Mouse (Mus musculus) neural tube, embryonic 13.5 days (tissue): ENCODE measurements around the gene Cep112. TPM values are rescaled to one million over a fixed set of nuclear protein-coding genes. Genes with fewer than 3 reads are reported as not detected.

Experiments used
- ATAC-seq: fragments of 200-750 bp; cut with Nextera tagmentation; 2 replicates; pipeline ENCODE4 v1.8.0; 2017; ENCODE audit warnings: low read depth, mild to moderate bottlenecking, moderate TSS enrichment, moderate library complexity
- H3K27ac ChIP-seq: fragments of 300-500 bp; sonication (generic); replicated peaks from 2 replicates; pipeline ENCODE4 v1.5.1; 2015; ENCODE audit warnings: moderate library complexity, mild to moderate bottlenecking, inconsistent platforms
- H3K27me3 ChIP-seq: fragments of 300-500 bp; sonication (generic); 2 replicates; pipeline ENCODE4 v1.6.1; 2015; ENCODE audit warnings: mild to moderate bottlenecking, inconsistent platforms
- H3K36me3 ChIP-seq: fragments of 300-500 bp; sonication (generic); 2 replicates; pipeline ENCODE4 v1.6.1; 2015; ENCODE audit warnings: mild to moderate bottlenecking, inconsistent platforms
- H3K4me1 ChIP-seq: fragments of 300-500 bp; sonication (generic); replicated peaks from 2 replicates; pipeline ENCODE4 v1.6.1; 2015; ENCODE audit warnings: inconsistent platforms
- H3K4me2 ChIP-seq: fragments of 300-500 bp; sonication (generic); 2 replicates; pipeline ENCODE4 v1.6.1; 2015; ENCODE audit warnings: inconsistent platforms, mild to moderate bottlenecking, moderate library complexity
- H3K4me3 ChIP-seq: fragments of 300-500 bp; sonication (generic); 2 replicates; pipeline ENCODE4 v1.5.1; 2015; ENCODE audit warnings: mild to moderate bottlenecking, inconsistent platforms
- H3K9ac ChIP-seq: fragments of 300-500 bp; sonication (generic); 2 replicates; pipeline ENCODE4 v1.6.1; 2015; ENCODE audit warnings: moderate library complexity, mild to moderate bottlenecking, inconsistent platforms
- H3K9me3 ChIP-seq: fragments of 300-500 bp; sonication (generic); 2 replicates; pipeline ENCODE4 v1.6.1; 2016; ENCODE audit warnings: inconsistent platforms
- WGBS: fragments of 180-500 bp; shearing (Covaris S2); methylation state at CpG from one replicate; pipeline ENCODE4 v1.1.7; 2015; 5-methylcytosine and 5-hydroxymethylcytosine counted together
- polyA plus RNA-seq: library from polyadenylated mRNA; unstranded; fragments of >200 nt; fragmentation: Nextera tagmentation; extraction: Ambion mirVana; gene quantifications from 2 replicates; pipeline ENCODE4 v1.2.1, GENCODE M21; 2015

Gene Cep112
- polyA plus RNA-seq, 1 experiment from 2014 or later: 6.1 TPM

DNA sequence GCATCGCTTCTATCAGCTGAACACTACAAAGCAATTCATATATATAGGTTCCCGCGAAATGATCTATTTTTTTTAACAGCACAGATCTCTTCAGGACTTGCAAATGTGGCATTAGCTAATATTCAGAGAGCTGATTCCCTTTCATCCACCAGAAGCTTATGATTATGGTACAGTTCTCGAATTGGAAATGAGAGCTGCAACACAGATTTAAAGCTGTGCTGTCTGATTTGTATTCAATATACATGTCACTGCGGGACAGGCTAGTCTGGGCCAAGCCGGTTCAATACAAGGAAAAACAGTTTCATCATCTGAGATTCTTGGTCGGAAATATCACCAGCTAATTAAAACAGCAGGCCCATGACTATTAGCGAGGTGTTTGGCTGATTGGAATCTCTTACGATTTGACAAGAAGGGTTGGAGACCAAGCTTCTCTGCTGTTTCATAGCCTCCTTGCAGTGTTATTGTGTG lies 196.5 kb downstream of the Cep112 start:
- H3K4me1 ChIP-seq: peaks cover 16% of the 10 kb centered on the region
- peaks cover 3% of the 10 kb centered on the region; the same call in 1 of the 2 replicates for H3K9me3 ChIP-seq
- WGBS: 74% methylated on average over 9 of the region's 9 CpGs
- H3K4me2 ChIP-seq: no peak overlapping the region
- ATAC-seq: no peak
- no peaks in the 10 kb centered on the region for H3K27me3 ChIP-seq
- H3K4me3 ChIP-seq: no peak overlapping the region
- no peaks in the 10 kb centered on the region for H3K36me3 ChIP-seq
- no peak overlapping the region for H3K9ac ChIP-seq
- peak overlapping the region; percentile 59; the same call in 1 of the 2 replicates for H3K27ac ChIP-seq

DNA sequence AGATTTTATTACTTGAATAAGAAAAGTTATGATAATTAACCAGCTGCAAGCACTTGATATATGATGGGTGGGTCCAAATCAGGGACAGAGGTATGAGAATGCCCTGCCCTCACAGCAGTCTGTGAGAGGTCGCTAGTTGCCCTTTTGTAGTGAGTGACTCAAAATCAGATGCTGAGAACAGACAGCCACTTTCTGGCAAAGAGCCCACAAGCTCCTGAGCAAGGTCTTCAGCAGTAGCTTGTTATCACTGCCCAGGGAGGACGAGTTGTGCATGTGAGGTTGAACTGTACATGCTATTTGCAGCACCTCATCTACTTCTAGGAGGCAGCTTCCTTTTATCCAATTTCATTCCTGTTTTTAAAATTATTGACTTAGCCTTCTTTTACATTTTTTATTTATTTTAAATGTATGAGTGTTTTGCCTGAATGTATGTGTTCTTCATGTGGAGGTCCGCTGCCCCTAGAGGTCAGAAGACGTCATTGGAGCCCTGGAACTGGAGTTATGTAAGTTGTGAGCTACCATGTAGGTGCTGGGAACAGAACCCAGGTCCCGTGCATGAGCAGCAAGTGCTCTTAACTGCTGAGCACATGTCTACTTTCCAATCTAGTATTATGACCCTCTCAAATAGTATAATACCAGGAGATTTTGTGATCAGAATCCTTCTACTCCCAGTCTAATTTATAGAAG lies 200.7 kb downstream of the Cep112 start:
- Histone ChIP-seq H3K36me3 (no peaks in the 10 kb centered on the region), H3K4me2 (no peak overlapping the region), H3K27me3 (no peaks in the 10 kb centered on the region), H3K9me3 (peaks cover 3% of the 10 kb centered on the region; the same call in 1 of the 2 replicates), H3K27ac (no peak overlapping the region), H3K9ac (no peak overlapping the region), H3K4me3 (no peak overlapping the region), H3K4me1 (peaks cover 9% of the 10 kb centered on the region)
- no peak for ATAC-seq
- WGBS: 82% methylated on average over 5 of the region's 5 CpGs

DNA sequence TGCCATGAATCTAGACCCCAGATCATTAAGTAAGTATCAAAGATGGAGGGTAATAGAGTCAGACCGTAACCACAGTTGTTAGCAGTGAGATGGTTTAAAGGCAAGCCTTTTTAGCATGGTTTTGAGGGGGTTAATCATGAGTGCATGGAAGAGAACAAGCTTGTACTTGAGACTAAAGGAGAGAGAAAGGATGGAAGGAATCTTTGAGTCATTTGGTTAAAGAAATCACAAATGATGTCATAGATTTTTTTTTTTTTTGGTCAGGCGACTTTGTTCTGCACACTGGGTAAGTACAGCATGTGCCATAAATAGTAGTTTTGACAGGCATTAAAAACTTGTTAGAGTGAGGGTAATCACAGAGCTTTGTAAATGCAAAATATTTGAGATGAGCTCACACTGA lies 212.8 kb downstream of the Cep112 start:
- Histone ChIP-seq H3K36me3 (no peaks in the 10 kb centered on the region), H3K9ac (no peak overlapping the region), H3K9me3 (no peaks in the 10 kb centered on the region), H3K4me1 (no peaks in the 10 kb centered on the region), H3K27ac (no peak overlapping the region), H3K27me3 (no peaks in the 10 kb centered on the region), H3K4me2 (no peak overlapping the region), H3K4me3 (no peak overlapping the region)
- WGBS: 78% methylated on average over 2 of the region's 2 CpGs
- ATAC-seq: no peak

GRCm38 (mm10) chr11:108655574-108655973 lies 230.6 kb downstream of the Cep112 start:
- Histone ChIP-seq H3K4me3 (no peak overlapping the region), H3K4me1 (no peaks in the 10 kb centered on the region), H3K9me3 (no peaks in the 10 kb centered on the region; the same call in 1 of the 2 replicates), H3K36me3 (no peaks in the 10 kb centered on the region), H3K27me3 (no peaks in the 10 kb centered on the region), H3K9ac (no peak overlapping the region), H3K4me2 (no peak overlapping the region), H3K27ac (no peak overlapping the region)
- WGBS: 83% methylated on average over 2 of the region's 2 CpGs
- no peak for ATAC-seq

- Histone ChIP-seq H3K9me3 (no peaks in the 10 kb centered on the region), H3K27ac (no peak overlapping the region), H3K4me1 (no peaks in the 10 kb centered on the region), H3K36me3 (no peaks in the 10 kb centered on the region), H3K27me3 (no peaks in the 10 kb centered on the region), H3K4me2 (no peak overlapping the region), H3K9ac (no peak overlapping the region), H3K4me3 (no peak overlapping the region)
- no peak for ATAC-seq
- WGBS: 95% methylated on average over 3 of the region's 3 CpGs
These were observed 257.0 kb downstream of the Cep112 start for GRCm38 (mm10) chr11:108682014-108682413.

- no peaks in the 10 kb centered on the region for H3K4me1 ChIP-seq
- H3K27me3 ChIP-seq: no peaks in the 10 kb centered on the region
- no peak overlapping the region for H3K4me2 ChIP-seq
- WGBS: 82% methylated on average over 4 of the region's 4 CpGs
- no peak overlapping the region for H3K27ac ChIP-seq
- ATAC-seq: no peak
- no peaks in the 10 kb centered on the region for H3K9me3 ChIP-seq
- no peaks in the 10 kb centered on the region for H3K36me3 ChIP-seq
- H3K4me3 ChIP-seq: no peak overlapping the region
- H3K9ac ChIP-seq: no peak overlapping the region
These were observed 271.6 kb downstream of the Cep112 start for GRCm38 (mm10) chr11:108696563-108696962.

- H3K27me3 ChIP-seq: no peaks in the 10 kb centered on the region
- H3K9me3 ChIP-seq: no peaks in the 10 kb centered on the region
- H3K9ac ChIP-seq: no peak overlapping the region
- 0 out of 2 replicates have a peak overlapping the region, but pooled peaks have one; percentile 33 for H3K27ac ChIP-seq
- H3K4me3 ChIP-seq: no peak overlapping the region
- no peak overlapping the region for H3K4me2 ChIP-seq
- 0 out of 2 replicates have a peak, but pooled peaks have one; percentile 56 for ATAC-seq
- H3K36me3 ChIP-seq: no peaks in the 10 kb centered on the region
- H3K4me1 ChIP-seq: peaks cover 12% of the 10 kb centered on the region
- 41% methylated on average over 7 of the region's 7 CpGs for WGBS
These were observed 327.3 kb downstream of the Cep112 start for GRCm38 (mm10) chr11:108752301-108752700.

GRCm38 (mm10) chr11:108752765-108753164 lies 327.8 kb downstream of the Cep112 start:
- 92% methylated on average over 2 of the region's 2 CpGs for WGBS
- no peaks in the 10 kb centered on the region for H3K36me3 ChIP-seq
- no peak overlapping the region for H3K9ac ChIP-seq
- no peak for ATAC-seq
- no peaks in the 10 kb centered on the region for H3K27me3 ChIP-seq
- H3K27ac ChIP-seq: no peak overlapping the region
- peaks cover 12% of the 10 kb centered on the region for H3K4me1 ChIP-seq
- H3K4me3 ChIP-seq: no peak overlapping the region
- no peak overlapping the region for H3K4me2 ChIP-seq
- no peaks in the 10 kb centered on the region for H3K9me3 ChIP-seq

DNA sequence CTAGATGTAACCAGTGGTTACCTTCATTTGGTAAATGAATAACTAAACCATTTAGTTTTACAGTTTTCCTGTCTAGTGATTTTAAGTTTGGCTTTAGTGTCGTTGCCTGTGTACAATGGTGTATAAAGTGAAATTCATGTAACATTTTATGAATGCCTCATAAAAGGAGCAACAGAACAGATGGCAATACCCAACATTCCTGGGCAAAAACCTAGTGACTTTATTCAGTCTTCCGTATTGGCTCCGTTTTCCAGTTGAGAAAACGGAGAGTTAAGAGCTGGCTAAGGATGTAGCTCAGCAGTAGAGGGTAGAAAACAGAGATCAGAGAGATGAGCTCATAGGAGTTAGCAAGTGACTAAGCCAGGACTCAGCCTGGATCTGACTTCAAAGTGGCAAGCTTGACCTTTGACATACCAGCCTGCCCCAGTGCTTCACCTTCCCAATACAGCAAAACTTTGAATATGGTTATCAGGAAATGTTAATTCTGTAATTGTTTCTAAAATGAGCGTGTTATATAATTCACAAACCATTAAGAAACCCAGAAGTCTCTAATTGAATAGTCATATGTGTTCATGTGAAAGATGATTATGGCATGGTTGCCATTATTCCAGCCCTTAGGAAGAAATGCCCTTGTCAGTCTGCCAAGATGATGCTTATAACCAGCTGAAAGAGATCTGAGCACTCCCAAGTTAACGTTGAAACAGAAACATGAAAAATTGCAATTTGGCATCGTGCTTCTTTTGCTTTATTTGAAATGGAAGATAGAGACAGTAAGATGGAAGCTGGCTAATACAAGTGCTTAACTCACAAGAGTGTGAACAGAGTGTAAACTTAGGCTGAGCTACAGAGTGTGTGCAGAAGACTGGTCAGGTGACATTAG lies 328.6 kb downstream of the Cep112 start:
- Histone ChIP-seq H3K4me3 (no peak overlapping the region), H3K36me3 (no peaks in the 10 kb centered on the region), H3K9ac (no peak overlapping the region), H3K27me3 (no peaks in the 10 kb centered on the region), H3K4me1 (peaks cover 12% of the 10 kb centered on the region), H3K9me3 (no peaks in the 10 kb centered on the region), H3K4me2 (no peak overlapping the region), H3K27ac (no peak overlapping the region)
- WGBS: 78% methylated on average over 7 of the region's 7 CpGs
- ATAC-seq: no peak

GRCm38 (mm10) chr11:108757211-108757610 lies 332.2 kb downstream of the Cep112 start:
- no peak overlapping the region for H3K4me3 ChIP-seq
- peaks cover 3% of the 10 kb centered on the region for H3K4me1 ChIP-seq
- no peak overlapping the region for H3K27ac ChIP-seq
- no peaks in the 10 kb centered on the region for H3K36me3 ChIP-seq
- 94% methylated on average over 2 of the region's 2 CpGs for WGBS
- H3K9ac ChIP-seq: no peak overlapping the region
- H3K9me3 ChIP-seq: no peaks in the 10 kb centered on the region
- H3K27me3 ChIP-seq: no peaks in the 10 kb centered on the region
- ATAC-seq: no peak
- H3K4me2 ChIP-seq: no peak overlapping the region

- Histone ChIP-seq H3K4me1 (no peaks in the 10 kb centered on the region; the same call in 1 of the 2 replicates), H3K27me3 (no peaks in the 10 kb centered on the region), H3K27ac (no peak overlapping the region), H3K4me2 (no peak overlapping the region), H3K9ac (no peak overlapping the region), H3K9me3 (no peaks in the 10 kb centered on the region), H3K36me3 (no peaks in the 10 kb centered on the region), H3K4me3 (no peak overlapping the region)
- no peak for ATAC-seq
- 71% methylated on average over 6 of the region's 6 CpGs for WGBS
These were observed 332.8 kb downstream of the Cep112 start for GRCm38 (mm10) chr11:108757626-108758430.
